Mouse (Mus musculus) G1E (cell line): ENCODE results near the gene Lrrc25.

ENCODE experiments used
- CTCF ChIP-seq: IDR thresholded peaks from 2 replicates; pipeline ENCODE4 v1.5.1; 2012; ENCODE audit warnings: low read depth, low read length, inconsistent platforms, mixed read lengths
- GATA1 ChIP-seq: IDR thresholded peaks from 2 replicates; pipeline ENCODE4 v1.6.1; 2012; ENCODE audit warnings: borderline replicate concordance, low read length, inconsistent platforms, mixed read lengths
- POLR2AphosphoS5 ChIP-seq: IDR thresholded peaks from 2 replicates; pipeline ENCODE4 v1.6.1; 2012; ENCODE audit warnings: low read depth, low read length, inconsistent platforms; ENCODE audit not compliant: insufficient replicate concordance

DNA sequence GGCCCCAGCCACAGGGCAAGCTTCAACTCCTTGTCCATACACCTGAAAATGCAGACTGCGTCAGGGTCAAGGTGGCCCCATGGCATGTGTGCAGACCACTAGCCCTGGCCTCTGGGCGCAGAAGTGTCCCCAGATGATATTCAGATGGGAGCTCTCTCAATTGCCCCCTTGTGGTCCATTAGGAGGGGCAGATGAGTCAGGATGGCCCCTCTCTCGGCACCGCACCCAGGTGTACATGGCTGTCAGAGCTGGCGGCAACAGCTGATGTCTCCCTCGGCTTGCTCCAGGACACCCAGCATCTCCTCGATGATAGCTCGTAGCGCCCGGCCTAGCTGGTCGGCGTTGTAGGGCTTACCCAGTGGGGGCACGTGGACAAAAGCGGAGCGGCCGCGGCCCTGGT is 34.4 kb downstream of the Lrrc25 start:
- TF ChIP-seq POLR2AphosphoS5, result no peak
- TF ChIP-seq GATA1, result no peak
- TF ChIP-seq CTCF, result no peak
